Mouse (Mus musculus): ENCODE measurements around the gene Adamts3.

DNA sequence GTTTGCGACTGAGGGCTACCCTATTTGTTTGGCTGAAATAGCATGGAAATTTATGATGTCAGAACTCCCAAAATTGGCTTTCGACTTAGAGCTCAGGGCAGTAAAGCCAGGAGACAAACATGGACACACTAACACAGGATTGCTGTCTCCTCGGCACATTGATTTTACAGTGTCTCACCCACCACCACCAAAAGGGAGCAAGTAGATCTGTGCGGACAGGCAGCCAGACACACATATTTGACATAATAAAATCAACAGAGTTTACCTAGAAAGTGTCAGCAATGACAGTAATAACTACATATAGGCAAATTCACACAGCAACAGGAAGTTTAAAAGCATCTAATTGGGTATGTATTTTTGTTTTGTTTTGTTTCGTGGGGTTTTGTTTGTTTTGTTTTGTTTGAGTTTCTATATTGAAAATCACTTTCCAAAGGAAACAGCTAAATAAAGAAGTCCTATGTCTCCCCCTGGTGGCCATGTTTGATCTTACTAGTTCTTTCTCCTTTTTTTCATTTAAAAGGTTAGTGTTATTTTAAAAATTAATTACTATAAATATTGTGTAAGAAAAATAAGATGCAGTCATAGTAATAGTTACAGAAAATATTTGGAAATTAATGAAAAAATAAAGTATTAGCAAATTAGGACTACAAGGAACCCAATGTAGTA is 203.1 kb downstream of the Adamts3 start:
- TF ChIP-seq CTCF (IDR thresholded peaks at IDR 0.05; ENCODE audit: insufficient read depth, low read length) (no peak), POLR2A (IDR thresholded peaks at IDR 0.05; ENCODE audit: borderline replicate concordance, extremely low read depth, low read depth, low read length) (no peak)
